Mouse (Mus musculus): ENCODE results near the gene E130309D02Rik. TPM values are rescaled to one million over a fixed set of nuclear protein-coding genes. Genes with fewer than 3 reads are reported as not detected.

E130309D02Rik gene
- total RNA-seq, 2 experiments from 2014 or later: 24.2 to 33.2 TPM

- DNase-seq: peak; percentile 75 to 78
These were observed 3.3 kb downstream of the E130309D02Rik start for GRCm38 (mm10) chr5:143311886-143312285.

- no peak for DNase-seq
These were observed 5.2 kb downstream of the E130309D02Rik start for GRCm38 (mm10) chr5:143309916-143310315.

GRCm38 (mm10) chr5:143308825-143309224 is 6.3 kb downstream of the E130309D02Rik start:
- peak in 1 of 2 experiments; percentile 33 for DNase-seq

GRCm38 (mm10) chr5:143304251-143304650 is 10.9 kb downstream of the E130309D02Rik start:
- DNase-seq: no peak

- peak in 1 of 2 experiments; percentile 19 for DNase-seq
These were observed 13.9 kb downstream of the E130309D02Rik start for GRCm38 (mm10) chr5:143301296-143301695.

GRCm38 (mm10) chr5:143299686-143300085 is 15.5 kb downstream of the E130309D02Rik start:
- peak; percentile 62 to 71 for DNase-seq

- no peak for DNase-seq
These were observed 16.8 kb downstream of the E130309D02Rik start for GRCm38 (mm10) chr5:143298391-143298790.

- no peak for DNase-seq
These were observed 17.2 kb downstream of the E130309D02Rik start for GRCm38 (mm10) chr5:143297986-143298385.

GRCm38 (mm10) chr5:143295330-143295729 is 19.8 kb downstream of the E130309D02Rik start:
- no peak for DNase-seq

GRCm38 (mm10) chr5:143294862-143295261 is 20.3 kb downstream of the E130309D02Rik start:
- no peak for DNase-seq

- no peak for DNase-seq
These were observed 21.8 kb downstream of the E130309D02Rik start, which contains the start of gene Zfp853 for GRCm38 (mm10) chr5:143293404-143293803. Gene Zfp853, minus strand, starts transcription at chr5:143293623.

- DNase-seq: no peak
These were observed 22.3 kb downstream of the E130309D02Rik start for GRCm38 (mm10) chr5:143292879-143293278.

- no peak for DNase-seq
These were observed 25.9 kb downstream of the E130309D02Rik start for GRCm38 (mm10) chr5:143289299-143289698.

- no peak for DNase-seq
These were observed 26.7 kb downstream of the E130309D02Rik start for GRCm38 (mm10) chr5:143288378-143288911.

GRCm38 (mm10) chr5:143287774-143288328 is 27.3 kb downstream of the E130309D02Rik start:
- peak; percentile 12 to 13 for DNase-seq

GRCm38 (mm10) chr5:143284762-143285161 is 30.4 kb downstream of the E130309D02Rik start:
- DNase-seq: peak in 1 of 2 experiments; percentile 37

- DNase-seq: no peak
These were observed 35.9 kb downstream of the E130309D02Rik start for GRCm38 (mm10) chr5:143279247-143279646.

- no peak for DNase-seq
These were observed 39.4 kb downstream of the E130309D02Rik start for GRCm38 (mm10) chr5:143275761-143276160.

GRCm38 (mm10) chr5:143272540-143273330 is 42.4 kb downstream of the E130309D02Rik start:
- no peak for DNase-seq

- no peak for DNase-seq
These were observed 43.1 kb downstream of the E130309D02Rik start for GRCm38 (mm10) chr5:143272108-143272507.

GRCm38 (mm10) chr5:143271642-143272041 is 43.5 kb downstream of the E130309D02Rik start:
- DNase-seq: peak in 1 of 2 experiments; percentile 40

- no peak for DNase-seq
These were observed 45.0 kb downstream of the E130309D02Rik start for GRCm38 (mm10) chr5:143270151-143270519.
